Comparison of ENCODE assay signal across 1 mouse cellular context in genomic region chr8:95714837-95715413, GRCm38 (mm10).
A peak's percentile ranks its signal among the peaks of the same experiment; 100 is the strongest.
TF ChIP-seq lines count a peak whose summit lies in the region.

No protein-coding gene starts in this region.

TF ChIP-seq in MEL, 35 proteins besides CTCF, POLR2A, EP300 and RAD21 (continued from another document):
- TF ChIP-seq TBP (IDR thresholded peaks at IDR 0.05; ENCODE audit: low read depth, low read length) (no peak), RCOR1 (IDR thresholded peaks at IDR 0.05; ENCODE audit: low read depth, low read length) (peak; percentile 39), NRF1 (IDR thresholded peaks at IDR 0.05; ENCODE audit: insufficient read depth, low read depth, low read length, poor library complexity, severe bottlenecking) (no peak), MEF2A (IDR thresholded peaks at IDR 0.05; ENCODE audit: extremely low read depth, insufficient replicate concordance, low read depth, low read length, poor library complexity, severe bottlenecking) (no peak), MXI1 (IDR thresholded peaks at IDR 0.05; ENCODE audit: low read depth, low read length) (peak; percentile 25; the same call in 1 of the 2 replicates)
